Mouse (Mus musculus) kidney, adult 18-20 months (tissue): ENCODE results near the gene Rfesd.

Experiments
- DNase-seq: peaks from one replicate; pipeline ENCODE4 v3.0.0; 2021

Gene Rfesd

GRCm38 (mm10) chr13:75976649-75977048 is 41.9 kb downstream of the Rfesd start:
- DNase-seq, result no peak

DNA sequence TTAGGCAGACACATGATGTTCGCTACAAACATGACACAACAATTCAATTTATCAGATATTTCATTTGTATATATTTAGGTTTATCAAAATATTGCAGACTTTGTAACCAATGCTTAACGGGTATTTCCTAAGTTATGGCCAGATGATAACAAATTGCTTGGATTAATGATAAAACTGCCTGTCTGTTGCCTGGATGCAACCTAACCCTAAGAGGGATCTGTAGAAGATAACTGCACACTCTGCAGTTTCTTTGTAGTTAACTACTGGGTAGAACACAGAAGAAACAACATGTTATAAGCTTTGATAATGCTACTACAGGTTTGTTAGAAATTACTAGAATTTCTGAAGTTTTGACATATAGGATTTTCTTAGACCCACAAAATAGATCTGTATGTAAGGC is 42.3 kb downstream of the Rfesd start:
- no peak for DNase-seq

- DNase-seq, result no peak
Measured at GRCm38 (mm10) chr13:75975629-75976028, 42.9 kb downstream of the Rfesd start.

DNA sequence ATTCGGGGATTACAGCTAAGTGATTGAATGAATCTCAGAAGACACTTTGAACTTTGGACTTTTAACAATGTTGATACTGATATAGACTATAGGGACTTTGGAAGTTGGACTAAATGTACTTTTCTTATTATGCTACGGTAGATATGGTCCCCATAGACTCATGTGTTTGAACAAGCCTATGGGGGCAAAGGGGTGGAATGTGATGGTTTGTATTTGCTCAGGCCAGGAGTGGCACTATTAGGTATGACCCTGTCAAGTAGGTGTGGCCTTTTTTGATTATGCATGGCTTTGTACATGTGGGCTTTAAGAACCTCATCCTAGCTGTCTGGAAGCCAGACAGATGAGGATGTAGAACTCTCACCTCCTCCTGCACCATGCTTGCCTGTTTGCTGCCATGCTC is 44.0 kb downstream of the Rfesd start:
- DNase-seq, result no peak

DNA sequence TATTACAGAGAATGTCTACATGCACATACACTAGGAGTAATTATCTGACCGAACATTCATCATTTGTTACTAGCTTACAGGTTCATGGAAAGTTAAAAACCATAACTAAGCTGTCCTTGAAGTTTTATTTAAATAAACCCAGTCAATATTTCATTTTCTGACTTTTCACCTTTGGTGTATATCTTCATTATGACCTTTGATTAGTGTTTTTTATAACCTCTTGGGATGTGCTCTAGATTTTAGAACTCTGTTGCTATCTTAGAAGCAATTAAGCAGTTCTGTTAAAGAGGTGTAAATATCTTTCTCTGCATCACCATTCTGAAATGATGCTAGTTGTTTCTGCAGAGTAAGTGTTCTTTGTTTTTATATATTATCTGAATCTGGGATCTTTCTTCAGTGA is 51.7 kb downstream of the Rfesd start, which contains the start of gene Spata9:
TSS of gene Spata9 (plus strand) at position 301 of the 400 bp plus-strand sequence.
- no peak for DNase-seq

DNA sequence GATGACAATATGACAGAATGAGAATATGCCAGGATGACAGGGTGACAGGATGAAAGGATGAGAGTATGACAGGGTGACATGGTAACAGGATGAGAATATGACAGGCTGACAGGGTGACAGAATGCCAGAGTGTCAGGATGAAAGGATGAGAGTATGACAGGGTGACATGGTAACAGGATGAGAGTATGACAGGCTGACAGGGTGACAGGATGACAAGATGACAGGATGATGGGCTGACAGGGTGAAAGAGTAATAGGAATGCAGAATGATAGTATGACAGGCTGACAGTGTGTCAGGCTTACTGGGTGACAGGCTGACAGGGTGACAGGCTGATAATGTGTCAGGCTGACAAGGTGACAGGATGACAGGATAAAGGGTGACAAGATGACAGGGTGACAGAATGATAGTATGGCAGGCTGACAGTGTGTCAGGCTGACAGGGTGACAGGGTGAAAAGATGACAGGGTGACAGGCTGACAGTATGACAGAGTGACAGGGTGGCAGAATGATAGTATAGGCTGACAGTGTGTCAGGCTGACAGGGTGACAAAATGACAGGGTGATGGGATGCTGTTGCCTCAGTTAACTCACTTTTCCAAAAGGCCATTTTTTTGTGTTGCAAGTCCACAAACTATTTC is 63.0 kb downstream of the Rfesd start:
- no peak for DNase-seq
